Mouse (Mus musculus): ENCODE measurements at regions not wholly inside any gene's neighbourhood (a gene's known extent, or its start where the extent isn't known, plus 50 kb on each side); places are given as distances from the start of the nearest gene placed in this dataset.

DNA sequence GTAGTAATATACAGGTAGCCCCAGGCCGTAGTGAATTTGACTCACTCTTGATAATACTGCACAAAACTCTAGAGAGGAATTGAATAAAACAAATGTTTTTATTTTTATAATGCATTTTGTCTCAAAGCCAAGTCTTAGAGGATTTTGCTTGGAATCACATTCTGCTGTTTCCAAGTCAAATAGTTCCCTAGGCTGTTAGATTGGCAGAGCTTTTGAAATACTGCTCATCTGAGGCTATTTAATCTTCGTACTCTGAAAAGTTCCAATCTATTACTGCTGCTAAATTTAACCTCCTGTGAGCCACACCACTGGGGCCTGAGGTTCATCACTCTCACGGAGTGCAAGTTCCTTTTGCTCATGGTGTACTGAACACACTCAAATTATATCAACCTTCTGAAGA is 399.4 kb downstream of the Ets1 start:
- TF ChIP-seq CTCF (IDR thresholded peaks at IDR 0.05; ENCODE audit: borderline replicate concordance, extremely low read depth, insufficient read depth, insufficient read length), result no peak
- no peak for TF ChIP-seq POLR2A (IDR thresholded peaks at IDR 0.05; ENCODE audit: borderline replicate concordance, extremely low read depth, insufficient read depth, insufficient read length, poor library complexity, severe bottlenecking)

Measured in brain, embryonic 14.5 days (tissue).